13 mouse cellular contexts compared by ENCODE assay signal in the genomic region with DNA sequence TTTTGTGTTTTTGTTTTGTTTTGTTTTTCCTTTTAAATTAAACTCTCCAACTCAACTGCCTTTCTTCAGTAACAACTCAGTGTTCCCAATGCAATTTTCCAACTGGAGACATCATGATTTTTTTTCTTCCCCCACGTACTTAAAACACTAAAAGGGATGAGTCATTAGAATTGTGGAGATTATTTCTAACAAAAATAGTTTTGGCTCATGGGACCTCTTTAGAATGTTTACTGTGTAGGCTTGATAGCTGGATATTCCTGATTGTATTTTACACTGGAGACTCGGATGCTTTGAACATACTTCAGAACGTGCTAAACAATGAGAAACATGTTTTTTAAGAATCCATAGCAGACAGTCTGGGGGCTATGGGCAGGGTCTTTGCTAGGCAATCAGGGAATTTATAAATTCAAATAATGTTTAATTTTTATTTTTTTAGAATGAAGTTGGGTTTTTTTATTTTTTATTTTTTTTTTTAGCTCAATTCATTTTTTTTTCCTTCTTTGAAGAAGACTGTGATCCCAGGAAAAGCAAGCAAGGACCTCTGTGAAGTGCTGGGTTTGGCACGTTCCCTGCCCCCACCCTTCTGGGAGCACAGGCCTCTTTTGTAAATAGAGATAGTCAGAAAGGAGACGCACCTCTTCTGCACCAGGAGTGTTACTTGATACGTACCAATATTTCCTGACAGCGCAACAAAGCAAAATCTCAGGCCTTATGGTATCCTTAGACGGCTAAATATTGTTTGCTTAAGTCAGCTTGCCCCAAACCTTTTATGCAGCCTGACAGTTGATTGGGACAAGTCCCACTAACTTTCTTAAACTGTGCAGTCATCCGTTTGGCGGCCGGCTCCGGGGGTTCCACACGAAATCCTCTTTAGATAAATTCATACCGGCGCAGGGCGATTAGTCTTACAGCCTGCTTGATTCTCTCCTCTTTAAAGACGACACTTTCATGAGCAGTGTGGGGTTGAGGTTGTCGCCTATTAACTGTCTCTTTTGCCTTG. TPM values are rescaled to one million over a fixed set of nuclear protein-coding genes. Genes with fewer than 3 reads are reported as not detected.
A peak's percentile ranks its signal among the peaks of the same experiment; 100 is the strongest.
DNase-seq lines count a peak whose midpoint lies in the region; ATAC-seq and TF ChIP-seq lines count a peak whose summit lies in the region.
"Had no signal": no experiment of that assay in that cellular context is flagged by ENCODE, and none has a peak within 500 bp of the region (broad histone marks: within the 10 kb centered on the region; RNA-seq: fewer than 3 reads in every experiment).

No protein-coding gene starts in this region.

- H3K4me2 ChIP-seq in hindbrain, embryonic 12.5 days (replicated peaks): peak overlapping the region; percentile 29; the same call in 1 of the 2 replicates

- no peaks in the 10 kb centered on the region for H3K9me3 ChIP-seq in hindbrain, embryonic 12.5 days (replicated peaks)

- H3K27me3 ChIP-seq in kidney, adult 2 months (replicated peaks; ENCODE audit: control insufficient read depth, insufficient read depth, low read length): no peaks in the 10 kb centered on the region
- H3K27me3 ChIP-seq in hindbrain, embryonic 12.5 days: no peaks in the 10 kb centered on the region

- H3K36me3 ChIP-seq in kidney, adult 2 months (ENCODE audit: control insufficient read depth, insufficient read depth, low read length): no peaks in the 10 kb centered on the region
- no peaks in the 10 kb centered on the region for H3K36me3 ChIP-seq in hindbrain, embryonic 12.5 days

- H3K9ac ChIP-seq in hindbrain, embryonic 12.5 days: 0 out of 2 replicates have a peak overlapping the region, but pooled peaks have one; percentile 19

- no peak for TF ChIP-seq POLR2A in kidney, adult 2 months (IDR thresholded peaks at IDR 0.05; ENCODE audit: low read depth, low read length)

- TF ChIP-seq CTCF in kidney, adult 2 months (conservative IDR thresholded peaks at IDR 0.05; ENCODE audit: insufficient read depth, insufficient read length, low read depth, low read length): no peak

- no peak for DNase-seq in kidney, adult 2 months
- DNase-seq in kidney, adult 18-20 months: no peak
- DNase-seq in urinary bladder, postnatal 14 days (ENCODE audit: low spot score): peak; percentile 23
- no peak for DNase-seq in urinary bladder, postnatal 4 days (ENCODE audit: low spot score in 2 of 2)
- DNase-seq in thymus, postnatal 10 days (ENCODE audit: low spot score in 2 of 2): no peak
- DNase-seq: adrenal gland, adult 8-10 months; gastrocnemius, postnatal 25 days had no signal

- WGBS in kidney, adult 2 months: 58% methylated on average over 18 of the region's 18 CpGs
- 10% methylated on average over 18 of the region's 18 CpGs for WGBS in hindbrain, embryonic 12.5 days

- H3K4me3 ChIP-seq in kidney, adult 2 months (ENCODE audit: insufficient read depth, low read depth, low read length): no peak overlapping the region
- no peak overlapping the region for H3K4me3 ChIP-seq in hindbrain, embryonic 12.5 days

- H3K4me1 ChIP-seq in kidney, adult 2 months (ENCODE audit: control insufficient read depth, insufficient read depth, low read length): no peaks in the 10 kb centered on the region; the same call in 1 of the 2 replicates
- peaks cover 32% of the 10 kb centered on the region for H3K4me1 ChIP-seq in hindbrain, embryonic 12.5 days

- ATAC-seq in hindbrain, embryonic 12.5 days (ENCODE audit: low FRiP score): no peak
- no peak for ATAC-seq in granulocyte monocyte progenitor cell, adult 5-6 weeks (replicated peaks; ENCODE audit: poor library complexity, severe bottlenecking)

- H3K27ac ChIP-seq in kidney, adult 2 months (ENCODE audit: insufficient read depth, low read depth, low read length): peak overlapping the region; percentile 63; the same call in 1 of the 2 replicates
- peak overlapping the region; percentile 58 for H3K27ac ChIP-seq in hindbrain, embryonic 12.5 days
- H3K27ac ChIP-seq: macrophage had no signal

RNA-seq across cellular contexts. Expression of a gene that starts 28.8 kb away (rescaled TPM):
- polyA plus RNA-seq in kidney, adult 2 months (2012; rRNA removed): not detected in 2 replicates
- not detected in 2 replicates for polyA plus RNA-seq in hindbrain, embryonic 12.5 days (2016; fragmentation: Nextera tagmentation; extraction: Ambion mirVana)
- not detected in 2 replicates for total RNA-seq in granulocyte monocyte progenitor cell, adult 5-6 weeks (2014; fragmentation: Nextera tagmentation)
- not detected in 2 replicates for total RNA-seq in granulocyte monocyte progenitor cell, adult 5-6 weeks (2017)
- total RNA-seq: adrenal gland, adult 8-10 months; common myeloid progenitor, adult 5-6 weeks; ES-E14; gastrocnemius, postnatal 25 days; left cerebral cortex, adult 8-10 months had no signal
- polyA plus RNA-seq: macrophage had no signal
